Comparison of ENCODE assay signal across 8 mouse cellular contexts in the genomic region with DNA sequence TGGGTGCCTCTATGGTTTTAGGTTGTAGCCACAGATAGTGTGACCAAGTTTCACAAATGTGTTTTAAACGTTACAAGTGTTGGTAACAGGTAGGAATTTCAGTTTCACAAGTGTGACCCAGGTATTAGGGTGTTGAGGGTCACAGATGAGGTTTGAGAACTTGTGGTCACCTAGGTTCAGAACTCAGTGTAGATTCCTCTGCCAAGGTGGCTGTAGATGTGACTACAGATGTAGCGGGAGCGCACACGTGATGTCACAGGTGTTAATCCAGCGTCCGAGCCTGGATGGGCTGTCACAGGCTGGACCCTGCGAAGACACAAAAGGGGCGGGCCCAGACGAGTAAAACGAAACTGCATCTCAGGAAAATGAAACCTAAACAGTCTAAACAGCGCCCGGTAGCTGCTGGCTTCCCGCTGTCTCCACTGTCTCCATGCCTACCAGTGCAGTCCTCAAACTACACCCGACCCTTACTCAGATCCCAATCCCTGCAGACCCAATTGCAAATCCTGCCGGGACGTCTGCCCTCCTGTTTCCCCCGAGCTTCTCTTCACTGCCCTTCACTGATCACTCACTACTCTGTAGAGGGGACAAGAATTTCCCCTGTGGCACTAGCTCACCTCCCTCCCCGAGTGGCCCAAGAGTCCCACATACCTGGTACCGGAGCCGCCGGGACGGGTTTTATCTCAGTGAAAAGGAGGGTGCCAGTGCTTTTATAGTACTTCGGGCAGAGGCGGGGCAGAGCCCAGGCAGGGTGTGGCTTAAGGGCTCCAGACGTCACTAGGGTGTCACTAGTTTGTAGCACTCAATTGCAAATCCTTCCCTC. TPM values are rescaled to one million over a fixed set of nuclear protein-coding genes. Genes with fewer than 3 reads are reported as not detected.
DNase-seq lines count a peak whose midpoint lies in the region; ATAC-seq and TF ChIP-seq lines count a peak whose summit lies in the region.

Gene Irf7, minus strand, starts transcription at position 743 of the 823 bp plus-strand sequence.

- H3K9me3 ChIP-seq in embryonic facial prominence, embryonic 15.5 days (replicated peaks) = no peaks in the 10 kb centered on the region
- no peaks in the 10 kb centered on the region for H3K9me3 ChIP-seq in heart, embryonic 14.5 days (ENCODE audit: control insufficient read depth, low read length)
- no peaks in the 10 kb centered on the region for H3K9me3 ChIP-seq in kidney, postnatal 0 days (replicated peaks; ENCODE audit: low read length)

- ATAC-seq in embryonic facial prominence, embryonic 15.5 days (ENCODE audit: insufficient number of reproducible peaks, low FRiP score, low TSS enrichment, low read depth) = peak; percentile 49
- ATAC-seq in heart, embryonic 14.5 days (ENCODE audit: insufficient number of reproducible peaks, insufficient read depth, low FRiP score, low read depth) = peak; percentile 29; the same call in 1 of the 2 replicates
- ATAC-seq in kidney, postnatal 0 days (replicated peaks; ENCODE audit: low FRiP score, low read depth) = peak; percentile 76

- 9% methylated on average over 25 of the region's 25 CpGs for WGBS in embryonic facial prominence, embryonic 15.5 days
- 11% methylated on average over 25 of the region's 25 CpGs for WGBS in heart, embryonic 14.5 days
- 5% methylated on average over 25 of the region's 25 CpGs for WGBS in kidney, postnatal 0 days

- H3K4me3 ChIP-seq in embryonic facial prominence, embryonic 15.5 days (replicated peaks) = peak within 1 kb of the TSS; percentile 55
- H3K4me3 ChIP-seq in heart, embryonic 14.5 days (ENCODE audit: control insufficient read depth in 1 of 2, insufficient read depth in 1 of 2, low read depth in 1 of 2, low read length in 2 of 2) = peak within 1 kb of the TSS; percentile 60 to 67
- peak within 1 kb of the TSS; percentile 62 for H3K4me3 ChIP-seq in kidney, postnatal 0 days (replicated peaks; ENCODE audit: low read depth, low read length)

- H3K4me2 ChIP-seq in embryonic facial prominence, embryonic 15.5 days (replicated peaks) = peak within 1 kb of the TSS; percentile 83
- peak within 1 kb of the TSS; percentile 91 for H3K4me2 ChIP-seq in heart, embryonic 14.5 days (ENCODE audit: low read length)
- H3K4me2 ChIP-seq in kidney, postnatal 0 days (ENCODE audit: low read length) = peak within 1 kb of the TSS; percentile 67

- H3K27me3 ChIP-seq in embryonic facial prominence, embryonic 15.5 days = no peaks in the 10 kb centered on the region
- no peaks in the 10 kb centered on the region for H3K27me3 ChIP-seq in heart, embryonic 14.5 days (ENCODE audit: control insufficient read depth, insufficient read depth, low read length)
- H3K27me3 ChIP-seq in kidney, postnatal 0 days (ENCODE audit: insufficient read depth, low read length) = no peaks in the 10 kb centered on the region

- peaks cover 18% of the 10 kb centered on the region for H3K4me1 ChIP-seq in embryonic facial prominence, embryonic 15.5 days
- H3K4me1 ChIP-seq in heart, embryonic 14.5 days (ENCODE audit: control insufficient read depth in 2 of 2, insufficient read depth in 2 of 2, low read length in 2 of 2) = peaks cover 8 to 13% of the 10 kb centered on the region in 2 experiments; a peak in 2 of 4 replicates
- no peaks in the 10 kb centered on the region for H3K4me1 ChIP-seq in kidney, postnatal 0 days (replicated peaks; ENCODE audit: insufficient read depth, low read length)

- H3K27ac ChIP-seq in embryonic facial prominence, embryonic 15.5 days (replicated peaks) = no peak within 1 kb of the TSS
- no peak within 1 kb of the TSS for H3K27ac ChIP-seq in heart, embryonic 14.5 days (replicated peaks in 1 of 2; ENCODE audit: control insufficient read depth in 1 of 2, insufficient read depth in 1 of 2, low read depth in 2 of 2, low read length in 2 of 2)
- H3K27ac ChIP-seq in kidney, postnatal 0 days = peak within 1 kb of the TSS; percentile 38; the same call in 1 of the 2 replicates

- DNase-seq in 3T3-L1 (ENCODE audit: low read depth, low spot score) (peak; percentile 74), adipocyte (ENCODE audit: low spot score) (peak; percentile 73)
- peak; percentile 86 for DNase-seq in kidney, postnatal 0 days (ENCODE audit: low spot score)
- peak; percentile 73 to 79 for DNase-seq in lung, postnatal 4 days
- peak; percentile 53 for DNase-seq in retina, adult 2 months (ENCODE audit: low read depth, low spot score)
- no peak for DNase-seq in yolk sac, embryonic 10.5 days (ENCODE audit: low spot score)

- no peak for TF ChIP-seq CTCF in kidney, postnatal 0 days (IDR thresholded peaks at IDR 0.05; ENCODE audit: low read depth)

- H3K36me3 ChIP-seq in embryonic facial prominence, embryonic 15.5 days = peaks cover 34% of the 10 kb centered on the region
- H3K36me3 ChIP-seq in heart, embryonic 14.5 days (ENCODE audit: control insufficient read depth, insufficient read depth, low read length) = peaks cover 34% of the 10 kb centered on the region
- peaks cover 29% of the 10 kb centered on the region for H3K36me3 ChIP-seq in kidney, postnatal 0 days (ENCODE audit: insufficient read depth, low read length)

- H3K9ac ChIP-seq in embryonic facial prominence, embryonic 15.5 days = peak within 1 kb of the TSS; percentile 45
- peak within 1 kb of the TSS; percentile 78 for H3K9ac ChIP-seq in heart, embryonic 14.5 days (ENCODE audit: low read length)
- H3K9ac ChIP-seq in kidney, postnatal 0 days (ENCODE audit: low read depth, low read length) = peak within 1 kb of the TSS; percentile 64

RNA-seq across cellular contexts. Expression of gene Irf7, which starts in this region (rescaled TPM):
- 4.1 and 5.1 TPM in 2 replicates for polyA plus RNA-seq in embryonic facial prominence, embryonic 15.5 days (2015; fragmentation: Nextera tagmentation; extraction: Ambion mirVana)
- 2.8 and 4.7 TPM in 2 replicates for polyA plus RNA-seq in heart, embryonic 14.5 days (2014; fragmentation: Nextera tagmentation; extraction: Ambion mirVana)
- 14.5 and 21.1 TPM in 2 replicates for polyA plus RNA-seq in kidney, postnatal 0 days (2015; fragmentation: Nextera tagmentation; extraction: Ambion mirVana)
